Comparison of ENCODE assay signal across 10 mouse cellular contexts in genomic region chr12:76293192-76293591, GRCm38 (mm10). TPM values are rescaled to one million over a fixed set of nuclear protein-coding genes. Genes with fewer than 3 reads are reported as not detected.
DNase-seq lines count a peak whose midpoint lies in the region; ATAC-seq and TF ChIP-seq lines count a peak whose summit lies in the region.
"Had no signal": no experiment of that assay in that cellular context is flagged by ENCODE, and none has a peak within 500 bp of the region (broad histone marks: within the 10 kb centered on the region; RNA-seq: fewer than 3 reads in every experiment).

No protein-coding gene starts in this region.

- peak; percentile 71 for DNase-seq in liver
- DNase-seq in Patski (ENCODE audit: low read depth, low spot score): no peak
- DNase-seq in c-Kit-positive CD71-negative TER-119-negative erythroid progenitor cells, embryonic 14.5 days (ENCODE audit: low read depth): peak; percentile 10
- DNase-seq in gastrocnemius, adult 2 months: peak; percentile 75
- peak; percentile 77 for DNase-seq in limb, embryonic 11.5 days (ENCODE audit: low spot score)
- peak; percentile 63 for DNase-seq in retina, postnatal 1 day

- in situ Hi-C loops in Patski (cut with MboI; ENCODE audit: low pct_unique_long_range_greater_than_20kb): no loop called here

- H3K36me3 ChIP-seq in liver, embryonic 12.5 days: peaks cover 99% of the 10 kb centered on the region
- peaks cover 8% of the 10 kb centered on the region for H3K36me3 ChIP-seq in limb, embryonic 11.5 days (ENCODE audit: control insufficient read depth, insufficient read depth, low read length)

- peak; percentile 86 for TF ChIP-seq CTCF in Patski (IDR thresholded peaks at IDR 0.05)
- TF ChIP-seq CTCF in gastrocnemius, adult 2 months (IDR thresholded peaks at IDR 0.05): peak; percentile 85

- H3K27ac ChIP-seq in liver, embryonic 12.5 days: no peak overlapping the region
- H3K27ac ChIP-seq in gastrocnemius, adult 2 months: no peak overlapping the region
- H3K27ac ChIP-seq in limb, embryonic 11.5 days (replicated peaks; ENCODE audit: low read depth, low read length): no peak overlapping the region
- H3K27ac ChIP-seq: heart, embryonic 13.5 days; neural tube, embryonic 12.5 days had no signal

- CTCF ChIA-PET in Patski (lab: Charles Lee): interaction anchor here (0.8 to 4.2 kb wide), 8 partner anchors 11 to 51 kb away, joined by 3 to 29 read pairs (median 6); no protein-coding TSS in a partner anchor

- no peak for ATAC-seq in liver, embryonic 12.5 days
- ATAC-seq in Patski: no peak
- no peak for ATAC-seq in limb, embryonic 11.5 days (ENCODE audit: insufficient number of reproducible peaks, low FRiP score, low TSS enrichment, low read depth)
- ATAC-seq in activated CD4-positive, CD25-positive, alpha-beta regulatory T cell, adult 4 months: no peak

- no peak overlapping the region for H3K4me3 ChIP-seq in liver, embryonic 12.5 days
- H3K4me3 ChIP-seq in gastrocnemius, adult 2 months: no peak overlapping the region
- H3K4me3 ChIP-seq in limb, embryonic 11.5 days (ENCODE audit: low read depth, low read length): no peak overlapping the region
- H3K4me3 ChIP-seq: heart, embryonic 13.5 days; neural tube, embryonic 12.5 days had no signal

- no peaks in the 10 kb centered on the region for H3K9me3 ChIP-seq in liver, embryonic 12.5 days (replicated peaks)
- no peaks in the 10 kb centered on the region for H3K9me3 ChIP-seq in limb, embryonic 11.5 days (ENCODE audit: control insufficient read depth, low read length)
- H3K9me3 ChIP-seq: heart, embryonic 13.5 days; neural tube, embryonic 12.5 days had no signal

- intact Hi-C loops in gastrocnemius, adult 2 months (cut with DNase I): loop anchor here (1.0 to 2.0 kb wide), 2 partner anchors 47 to 180 kb away; no protein-coding TSS in a partner anchor

- no peaks in the 10 kb centered on the region for H3K27me3 ChIP-seq in liver, embryonic 12.5 days (replicated peaks)
- no peaks in the 10 kb centered on the region for H3K27me3 ChIP-seq in Patski
- no peaks in the 10 kb centered on the region for H3K27me3 ChIP-seq in limb, embryonic 11.5 days (ENCODE audit: control insufficient read depth, insufficient read depth, low read length)
- H3K27me3 ChIP-seq: heart, embryonic 13.5 days; neural tube, embryonic 12.5 days had no signal

- H3K4me1 ChIP-seq in liver, embryonic 12.5 days: no peaks in the 10 kb centered on the region
- no peaks in the 10 kb centered on the region for H3K4me1 ChIP-seq in limb, embryonic 11.5 days (ENCODE audit: control insufficient read depth, insufficient read depth, low read length)
- H3K4me1 ChIP-seq: heart, embryonic 13.5 days had no signal

- 60% methylated on average over 7 of the region's 7 CpGs for WGBS in liver, embryonic 12.5 days (ENCODE audit: insufficient replicate concordance)
- 62% methylated on average over 7 of the region's 7 CpGs for WGBS in limb, embryonic 11.5 days

- no peak overlapping the region for H3K9ac ChIP-seq in liver, embryonic 12.5 days
- H3K9ac ChIP-seq in limb, embryonic 11.5 days (ENCODE audit: low read length): no peak overlapping the region
- H3K9ac ChIP-seq: heart, embryonic 13.5 days; neural tube, embryonic 12.5 days had no signal

- POLR2A ChIA-PET in Patski (lab: Charles Lee): no interaction called here

- no peak overlapping the region for H3K4me2 ChIP-seq in liver, embryonic 12.5 days
- H3K4me2 ChIP-seq in limb, embryonic 11.5 days (ENCODE audit: low read depth, severe bottlenecking): no peak overlapping the region
- H3K4me2 ChIP-seq: heart, embryonic 13.5 days; neural tube, embryonic 12.5 days had no signal

RNA-seq across cellular contexts. Expression of gene Akap5, which starts 31.5 kb away (rescaled TPM):
- 0.98 and 1.0 TPM in 2 replicates for polyA plus RNA-seq in liver, embryonic 12.5 days (2016; fragmentation: Nextera tagmentation; extraction: Ambion mirVana)
- 1.9 TPM for polyA plus RNA-seq in Patski (2021)
- under 1 TPM; 0.31 to 0.48 TPM for total RNA-seq in gastrocnemius, adult 2 months (2021)
- polyA plus RNA-seq in limb, embryonic 11.5 days (2014; fragmentation: Nextera tagmentation; extraction: Ambion mirVana): 1.4 and 1.6 TPM in 2 replicates
- polyA plus RNA-seq in activated CD4-positive, CD25-positive, alpha-beta regulatory T cell, adult 4 months (2017; shearing (Covaris generic)): 1 to 10 TPM; 1.3 to 2.2 TPM

RNA-seq across cellular contexts. Expression of gene Mthfd1, which starts 38.1 kb away (rescaled TPM):
- polyA plus RNA-seq in liver, embryonic 12.5 days (2016; fragmentation: Nextera tagmentation; extraction: Ambion mirVana): 135 and 142 TPM in 2 replicates
- polyA plus RNA-seq in Patski (2021): 65.6 TPM
- total RNA-seq in gastrocnemius, adult 2 months (2021): 10 to 100 TPM; 30.1 to 37.8 TPM
- 80.0 and 85.8 TPM in 2 replicates for polyA plus RNA-seq in limb, embryonic 11.5 days (2014; fragmentation: Nextera tagmentation; extraction: Ambion mirVana)
- polyA plus RNA-seq in activated CD4-positive, CD25-positive, alpha-beta regulatory T cell, adult 4 months (2017; shearing (Covaris generic)): 10 to 100 TPM; 24.4 to 35.0 TPM

RNA-seq across cellular contexts. Expression of gene Tex21, which starts 46.6 kb away (rescaled TPM):
- polyA plus RNA-seq in liver, embryonic 12.5 days (2016; fragmentation: Nextera tagmentation; extraction: Ambion mirVana): 0.25 TPM in 1 of 2 replicates, not detected in the other
- polyA plus RNA-seq in Patski (2021): not detected
- total RNA-seq in gastrocnemius, adult 2 months (2021): not detected
- polyA plus RNA-seq in limb, embryonic 11.5 days (2014; fragmentation: Nextera tagmentation; extraction: Ambion mirVana): 0.14 TPM in 1 of 2 replicates, not detected in the other
- polyA plus RNA-seq in activated CD4-positive, CD25-positive, alpha-beta regulatory T cell, adult 4 months (2017; shearing (Covaris generic)): not detected
- polyA plus RNA-seq: neural tube, embryonic 12.5 days had no signal
